Mouse (Mus musculus): ENCODE results near the gene Phldb3.

DNA sequence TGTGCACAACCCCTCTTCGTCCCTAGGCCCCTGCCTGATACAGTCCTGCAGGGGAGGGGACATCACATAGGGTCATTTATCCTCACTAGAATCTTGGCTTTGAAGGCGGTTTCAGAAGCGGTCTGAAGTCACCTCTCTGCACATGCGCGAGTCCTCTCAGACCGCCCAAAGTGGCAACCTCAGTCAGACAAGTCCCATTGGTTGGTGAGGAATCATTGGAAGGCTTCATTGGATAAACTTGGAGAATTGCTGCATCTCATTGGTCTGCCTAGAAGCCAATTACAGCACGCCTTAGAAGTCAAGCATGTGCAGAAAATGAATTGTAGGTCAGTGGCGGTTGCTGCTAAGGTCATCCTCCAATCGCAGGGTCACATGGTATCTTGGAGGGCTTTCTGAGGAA, 66.0 kb downstream of the Phldb3 start, which contains the start of gene Tex101:
- no peak for TF ChIP-seq CTCF (IDR thresholded peaks at IDR 0.05; ENCODE audit: insufficient read depth, low read length)
- TF ChIP-seq POLR2A (IDR thresholded peaks at IDR 0.05; ENCODE audit: borderline replicate concordance, extremely low read depth, low read depth, low read length), result no peak
